Mouse (Mus musculus) cerebellum, adult 2 months (tissue): ENCODE data around the gene Nova2. TPM values are rescaled to one million over a fixed set of nuclear protein-coding genes. Genes with fewer than 3 reads are reported as not detected.

ENCODE experiments used
- DNase-seq, 2 experiments: peaks; one replicate each; pipeline ENCODE4 v3.0.0; 2021
- H3K27ac ChIP-seq: fragments of 200-500 bp; 2 replicates; pipeline ENCODE4 v1.5.1; 2012; ENCODE audit warnings: low read length, control low read depth, inconsistent platforms; ENCODE audit not compliant: insufficient read depth
- H3K27me3 ChIP-seq: fragments of 200-500 bp; 2 replicates; pipeline ENCODE4 v1.6.1; 2012; ENCODE audit warnings: inconsistent platforms, mild to moderate bottlenecking, low read length, moderate library complexity; ENCODE audit not compliant: control insufficient read depth, insufficient read depth
- H3K4me1 ChIP-seq: fragments of 200-500 bp; 2 replicates; pipeline ENCODE4 v1.6.1; 2011; ENCODE audit warnings: low read length; ENCODE audit not compliant: control insufficient read depth, insufficient read depth
- H3K4me3 ChIP-seq: fragments of 200-500 bp; replicated peaks from 2 replicates; pipeline ENCODE3; 2011; ENCODE audit warnings: mild to moderate bottlenecking, low read depth, low read length, control low read depth; ENCODE audit not compliant: insufficient read depth
- CTCF ChIP-seq: fragments of 200-500 bp; IDR thresholded peaks from 2 replicates; pipeline ENCODE4 v1.5.1; 2011; ENCODE audit warnings: low read depth, mild to moderate bottlenecking, control low read depth, low read length, moderate library complexity, borderline replicate concordance; ENCODE audit not compliant: insufficient read depth
- POLR2A ChIP-seq: fragments of 200-500 bp; IDR thresholded peaks from 2 replicates; pipeline ENCODE4 v1.6.1; 2011; ENCODE audit warnings: low read length, control low read depth, borderline replicate concordance; ENCODE audit not compliant: insufficient read depth
- WGBS: fragments of 180-500 bp; shearing (Covaris S2); methylation state at CpG from one replicate; pipeline ENCODE4 v1.1.7; 2018; 5-methylcytosine and 5-hydroxymethylcytosine counted together
- polyA plus RNA-seq: library from polyadenylated mRNA; depleted of rRNA; stranded (reverse); fragments of >200 nt; gene quantifications from 2 replicates; pipeline ENCODE4 v1.2.3, GENCODE M21; 2012; rRNA removed

Gene Nova2
- polyA plus RNA-seq = 12.8 and 14.5 TPM in 2 replicates

GRCm38 (mm10) chr7:18925162-18925938 lies at the start of gene Nova2:
Gene Nova2 (plus strand): TSS chr7:18925888.
- DNase-seq = peak; percentile 96 to 97
- Histone ChIP-seq H3K27ac (0 out of 2 replicates have a peak within 1 kb of the TSS, but pooled peaks have one; percentile 4), H3K27me3 (no peaks in the 10 kb centered on the region), H3K4me1 (peaks cover 17% of the 10 kb centered on the region), H3K4me3 (peak within 1 kb of the TSS; percentile 80)
- TF ChIP-seq POLR2A (peak; percentile 65; the same call in 1 of the 2 replicates), CTCF (no peak)
- WGBS = under 1% methylated on average over 34 of the region's 45 CpGs

GRCm38 (mm10) chr7:18878691-18879090 lies 47.0 kb upstream of the Nova2 start:
- TF ChIP-seq POLR2A = no peak
- no peak for TF ChIP-seq CTCF
- Histone ChIP-seq H3K27ac (no peak overlapping the region), H3K4me3 (no peak overlapping the region), H3K27me3 (no peaks in the 10 kb centered on the region), H3K4me1 (no peaks in the 10 kb centered on the region)
- 48% methylated on average over 7 of the region's 7 CpGs for whole genome bisulfite sequencing
- DNase-seq = no peak

GRCm38 (mm10) chr7:18883991-18884744 lies 41.5 kb upstream of the Nova2 start:
- TF ChIP-seq POLR2A = no peak
- no peak for TF ChIP-seq CTCF
- no peak overlapping the region for H3K4me3 ChIP-seq
- no peak overlapping the region for H3K27ac ChIP-seq
- no peaks in the 10 kb centered on the region for H3K4me1 ChIP-seq
- DNase-seq = no peak
- H3K27me3 ChIP-seq = no peaks in the 10 kb centered on the region
- WGBS = 63% methylated on average over 9 of the region's 9 CpGs

- no peak for DNase-seq
Measured at GRCm38 (mm10) chr7:18884745-18885422, 40.8 kb upstream of the Nova2 start.

GRCm38 (mm10) chr7:18886963-18887362 lies 38.7 kb upstream of the Nova2 start:
- 90% methylated on average over 1 of the region's 1 CpGs for WGBS
- Histone ChIP-seq H3K27me3 (no peaks in the 10 kb centered on the region), H3K4me3 (no peak overlapping the region), H3K27ac (no peak overlapping the region), H3K4me1 (no peaks in the 10 kb centered on the region)
- no peak for TF ChIP-seq POLR2A
- no peak for TF ChIP-seq CTCF
- no peak for DNase-seq

More at GRCm38 (mm10) chr7:18884745-18885422, 40.8 kb upstream of the Nova2 start:
- no peaks in the 10 kb centered on the region for H3K27me3 ChIP-seq
- H3K27ac ChIP-seq = no peak overlapping the region
- no peaks in the 10 kb centered on the region for H3K4me1 ChIP-seq
- H3K4me3 ChIP-seq = no peak overlapping the region
- 59% methylated on average over 13 of the region's 13 CpGs for WGBS
- no peak for TF ChIP-seq CTCF
- no peak for TF ChIP-seq POLR2A

GRCm38 (mm10) chr7:18890848-18891247 lies 34.8 kb upstream of the Nova2 start:
- Histone ChIP-seq H3K4me3 (no peak overlapping the region), H3K4me1 (peaks cover 4% of the 10 kb centered on the region; the same call in 1 of the 2 replicates), H3K27me3 (no peaks in the 10 kb centered on the region), H3K27ac (no peak overlapping the region)
- no peak for DNase-seq
- TF ChIP-seq CTCF = no peak
- no peak for TF ChIP-seq POLR2A
- WGBS = 92% methylated on average over 8 of the region's 8 CpGs

GRCm38 (mm10) chr7:18891872-18892599 lies 33.7 kb upstream of the Nova2 start:
- TF ChIP-seq POLR2A (no peak), CTCF (peak; percentile 71)
- Histone ChIP-seq H3K4me1 (peaks cover 9% of the 10 kb centered on the region; the same call in 1 of the 2 replicates), H3K27ac (no peak overlapping the region), H3K4me3 (peak overlapping the region; percentile 82), H3K27me3 (no peaks in the 10 kb centered on the region)
- WGBS = 12% methylated on average over 33 of the region's 33 CpGs
- DNase-seq = peak; percentile 89 to 92

GRCm38 (mm10) chr7:18893009-18893408 lies 32.7 kb upstream of the Nova2 start:
- Histone ChIP-seq H3K4me3 (peak overlapping the region; percentile 82), H3K27me3 (no peaks in the 10 kb centered on the region), H3K4me1 (peaks cover 9% of the 10 kb centered on the region; the same call in 1 of the 2 replicates), H3K27ac (no peak overlapping the region)
- peak; percentile 21 to 40 for DNase-seq
- TF ChIP-seq POLR2A (no peak), CTCF (no peak)
- 22% methylated on average over 27 of the region's 27 CpGs for WGBS
